Mouse (Mus musculus): Measurements from ENCODE around the gene Slc23a3.

- TF ChIP-seq POLR2A (IDR thresholded peaks at IDR 0.05; ENCODE audit: borderline replicate concordance, extremely low read depth, low read depth, low read length), result no peak
- no peak for TF ChIP-seq CTCF (IDR thresholded peaks at IDR 0.05; ENCODE audit: insufficient read depth, low read length)
These were observed 15.0 kb upstream of the Slc23a3 start for GRCm38 (mm10) chr1:75148727-75149126.
